Mouse (Mus musculus): ENCODE measurements around the gene Shoc2.
"Not testable (repeated sequence)": the region's sequence is repeated elsewhere in the genome, so short reads cannot be mapped to it uniquely, and the experiment has no call there.

Shoc2 gene

DNA sequence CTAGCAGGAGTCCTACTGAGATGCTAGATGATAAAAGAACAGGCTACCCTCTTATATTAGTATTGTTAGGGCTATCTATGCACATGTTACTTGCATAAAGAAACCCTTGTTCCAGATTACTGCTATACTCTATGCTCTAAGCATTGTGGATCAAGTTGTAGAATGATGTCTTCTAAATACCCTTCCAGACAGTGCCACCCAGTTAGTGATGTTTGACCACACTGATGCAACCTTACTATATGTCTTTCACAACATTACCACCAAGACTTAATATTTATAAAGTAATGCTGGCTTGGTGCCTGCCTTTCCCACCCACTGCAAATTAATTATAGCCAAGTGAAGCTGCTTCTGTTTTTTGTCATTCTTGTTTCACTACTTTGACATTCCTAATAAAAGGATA lies 11.1 kb upstream of the Shoc2 start:
- no peak for DNase-seq (ENCODE audit: low spot score in 2 of 2)

DNA sequence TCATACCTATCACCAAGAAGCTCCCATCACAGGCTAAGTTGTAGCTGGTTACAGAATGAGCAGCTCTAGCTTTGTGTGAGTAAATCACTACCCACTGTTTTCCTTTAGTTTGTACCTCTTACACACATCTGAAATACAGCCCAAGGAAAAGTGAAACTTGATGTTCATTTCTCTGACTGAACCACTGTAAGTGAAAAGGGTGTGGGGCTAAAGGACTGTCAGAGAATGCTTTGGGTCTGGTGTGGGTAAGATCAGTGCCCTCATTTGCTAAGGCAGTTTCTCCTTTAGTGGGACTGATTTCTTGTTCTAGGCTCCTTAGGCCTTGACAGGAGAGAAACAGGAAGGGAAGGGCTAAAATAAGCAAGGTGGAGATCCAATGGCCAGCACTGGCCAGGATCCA lies 10.1 kb upstream of the Shoc2 start:
- DNase-seq (ENCODE audit: low spot score in 2 of 2) = no peak

DNA sequence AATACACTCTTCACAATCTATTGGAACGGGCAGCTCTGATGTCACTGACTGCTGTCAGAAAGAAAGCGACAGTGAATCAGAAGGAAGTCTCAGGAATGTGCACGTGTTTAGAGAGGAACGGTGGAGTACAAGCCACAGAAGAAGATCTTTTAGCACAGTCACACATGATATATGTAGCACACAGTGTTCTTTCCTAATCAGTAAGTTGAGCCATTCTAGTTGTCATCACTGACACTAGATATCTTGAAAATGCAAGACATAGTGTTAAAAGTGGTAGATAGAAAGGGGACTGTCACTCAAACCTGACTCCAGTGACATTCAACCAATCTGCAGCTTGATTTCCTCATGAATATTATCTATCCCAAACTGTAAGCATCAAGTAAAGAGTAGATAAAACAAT lies 4.6 kb upstream of the Shoc2 start:
- no peak for DNase-seq (ENCODE audit: low spot score in 2 of 2)

DNA sequence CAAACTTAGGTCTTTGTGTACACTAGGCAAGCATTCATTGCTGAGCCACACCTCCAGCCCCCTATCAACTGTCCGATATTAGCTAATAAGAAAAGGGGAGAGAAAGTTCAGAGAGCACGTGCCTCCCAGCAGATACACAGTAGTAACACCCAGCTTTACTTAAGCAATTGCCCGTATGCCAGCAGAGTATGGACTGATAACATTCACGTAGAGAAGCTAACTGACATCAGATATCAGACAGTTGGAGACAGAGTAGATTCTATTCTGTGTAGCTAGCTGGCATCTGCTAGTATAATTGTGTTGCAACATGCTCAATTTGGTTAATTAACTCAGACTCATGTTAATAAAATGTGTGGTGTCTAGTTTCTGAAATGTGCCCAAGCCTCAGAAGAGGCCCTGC lies 3.0 kb upstream of the Shoc2 start:
- no peak for DNase-seq (ENCODE audit: low spot score in 2 of 2)

DNA sequence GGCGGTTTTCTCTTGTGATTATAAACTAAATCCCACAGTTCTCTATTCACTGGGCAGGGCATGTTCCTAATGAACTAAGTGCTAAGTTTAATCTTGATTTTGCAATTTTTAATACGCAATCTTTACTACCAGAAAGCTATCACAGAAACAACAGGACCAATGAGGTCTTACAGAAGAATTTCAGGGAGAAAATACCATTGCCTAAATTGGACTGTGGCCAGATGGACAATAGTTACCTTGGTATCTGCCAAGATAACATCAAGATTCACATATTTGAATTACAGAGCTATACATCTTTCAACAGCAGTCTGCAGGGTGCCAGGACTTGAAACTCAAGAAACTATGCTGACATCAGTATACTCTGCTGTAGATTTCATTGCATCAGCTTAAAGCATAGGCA lies 1.8 kb upstream of the Shoc2 start:
- DNase-seq (ENCODE audit: low spot score in 2 of 2) = no peak

DNA sequence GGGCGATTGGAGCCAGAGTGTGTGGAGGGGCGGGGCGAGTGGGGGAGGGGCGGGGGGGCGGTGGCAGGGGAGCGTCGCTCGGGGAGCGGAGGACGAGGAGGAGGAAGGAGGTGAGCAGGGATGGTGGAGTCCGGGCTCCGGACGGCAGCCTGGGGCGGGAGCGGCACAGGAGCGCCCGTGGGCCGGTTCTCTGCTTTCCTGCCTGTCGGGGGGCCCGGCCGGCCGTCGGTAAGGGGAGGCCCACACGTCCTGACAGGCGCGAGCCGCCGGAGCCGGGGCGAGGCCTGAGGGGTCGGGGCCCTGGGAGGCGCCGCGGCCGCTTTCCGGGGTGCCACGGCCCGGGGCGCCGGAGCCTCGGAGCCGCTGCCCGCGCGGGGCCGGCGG lies 672 bp downstream of the Shoc2 start:
- no peak for DNase-seq (ENCODE audit: low spot score in 2 of 2)

DNA sequence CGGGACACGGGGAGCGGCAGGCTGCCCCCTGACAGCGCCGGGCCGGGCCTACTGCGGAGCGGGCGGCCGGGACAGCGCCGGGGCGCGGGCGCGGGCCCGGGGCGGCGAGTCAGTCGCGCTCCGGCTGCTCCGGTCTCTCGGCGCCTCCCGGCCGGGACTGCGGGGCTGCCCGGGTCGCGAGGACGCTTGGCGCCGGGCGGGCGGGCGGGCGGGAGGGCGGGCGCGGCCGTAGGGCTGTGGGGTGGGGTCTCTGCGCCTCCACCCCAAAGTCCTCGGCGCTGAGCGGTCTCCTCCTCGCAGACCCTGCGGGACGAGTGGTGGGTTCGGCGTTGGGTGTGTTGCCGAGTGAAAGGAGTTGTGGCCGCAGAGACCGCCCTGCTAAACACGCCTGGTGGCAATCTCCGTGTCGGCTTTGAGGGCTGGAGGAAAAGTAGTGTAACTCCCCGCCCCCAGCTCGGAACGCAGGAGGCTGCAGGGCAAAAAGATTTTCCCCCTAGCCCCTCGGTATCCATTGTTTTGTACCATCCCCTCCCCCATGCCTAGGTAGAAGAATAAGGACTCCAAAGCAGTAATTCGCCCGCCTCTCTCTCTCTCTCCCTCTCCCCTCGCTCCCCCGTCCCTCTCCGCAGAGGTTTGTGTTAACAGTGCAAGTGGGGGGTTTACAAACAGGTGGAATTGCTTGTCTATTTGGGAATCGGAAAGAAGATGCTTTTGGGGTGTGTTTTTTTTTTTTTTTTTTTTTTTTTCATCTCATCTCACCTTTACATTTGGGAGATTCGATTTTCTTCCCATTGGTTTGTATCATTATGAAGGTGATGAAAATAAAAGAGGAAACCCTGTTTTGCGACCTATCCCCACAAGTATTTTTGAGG lies 1.3 kb downstream of the Shoc2 start:
- peak; percentile 30 to 35 for DNase-seq (ENCODE audit: low spot score in 2 of 2)

DNA sequence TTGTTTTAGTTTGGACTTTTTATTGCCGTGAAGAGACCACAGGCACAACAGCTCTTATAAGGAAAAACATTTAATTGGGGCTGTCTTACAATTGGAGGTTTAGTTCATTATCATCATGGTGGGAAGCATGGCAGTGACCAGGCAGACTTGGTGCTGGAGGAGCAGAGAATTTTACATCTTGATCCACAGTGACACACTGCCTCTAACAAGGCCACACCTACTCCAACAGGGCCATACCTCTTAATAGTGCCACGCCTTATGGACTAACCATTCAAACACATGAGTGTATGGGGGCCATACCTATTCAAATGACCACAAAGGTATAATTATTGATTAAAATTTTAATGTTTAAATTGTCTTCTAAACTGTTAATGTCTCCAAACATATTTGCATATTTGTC lies 13.4 kb downstream of the Shoc2 start:
- no peak for DNase-seq (ENCODE audit: low spot score in 2 of 2)

DNA sequence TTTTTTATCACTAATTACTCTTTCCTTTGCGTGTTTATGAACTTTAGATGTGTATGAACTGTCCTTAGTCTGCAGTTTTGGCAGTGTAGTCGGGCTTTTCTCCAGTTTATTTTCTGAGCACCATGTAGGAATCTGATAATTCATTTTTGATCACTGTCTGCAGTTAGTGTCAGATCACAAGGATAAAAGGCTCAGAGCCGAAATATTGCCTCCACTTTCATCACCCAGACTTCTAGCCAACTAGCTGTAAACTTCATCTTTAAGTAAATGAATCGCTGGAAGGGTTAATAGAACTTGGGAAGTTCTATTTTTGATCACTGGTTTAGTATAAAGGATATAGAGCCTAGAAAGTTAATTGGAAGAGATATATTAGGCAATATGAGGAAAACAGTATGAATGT lies 18.4 kb downstream of the Shoc2 start:
- DNase-seq (ENCODE audit: low spot score in 2 of 2) = no peak

DNA sequence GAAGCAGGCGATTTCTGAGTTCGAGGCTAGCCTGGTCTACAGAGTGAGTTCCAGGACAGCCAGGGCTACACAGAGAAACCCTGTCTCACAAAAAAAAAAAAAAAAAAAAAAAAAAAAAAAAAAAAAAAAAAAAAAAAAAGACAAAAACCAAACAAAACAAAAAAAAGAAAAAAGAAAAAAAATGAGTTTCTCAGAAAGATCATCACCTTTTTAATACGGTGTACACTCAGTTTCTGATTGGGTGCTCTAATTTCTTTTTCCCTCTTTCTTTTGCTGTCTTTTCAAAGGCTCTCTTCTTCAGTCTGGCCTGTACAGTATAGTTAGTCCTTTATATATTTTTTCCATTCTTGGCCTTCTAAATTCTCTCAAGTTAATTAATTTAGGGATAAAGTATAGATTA lies 20.2 kb downstream of the Shoc2 start:
- DNase-seq (ENCODE audit: low spot score in 2 of 2) = not testable (repeated sequence)

DNA sequence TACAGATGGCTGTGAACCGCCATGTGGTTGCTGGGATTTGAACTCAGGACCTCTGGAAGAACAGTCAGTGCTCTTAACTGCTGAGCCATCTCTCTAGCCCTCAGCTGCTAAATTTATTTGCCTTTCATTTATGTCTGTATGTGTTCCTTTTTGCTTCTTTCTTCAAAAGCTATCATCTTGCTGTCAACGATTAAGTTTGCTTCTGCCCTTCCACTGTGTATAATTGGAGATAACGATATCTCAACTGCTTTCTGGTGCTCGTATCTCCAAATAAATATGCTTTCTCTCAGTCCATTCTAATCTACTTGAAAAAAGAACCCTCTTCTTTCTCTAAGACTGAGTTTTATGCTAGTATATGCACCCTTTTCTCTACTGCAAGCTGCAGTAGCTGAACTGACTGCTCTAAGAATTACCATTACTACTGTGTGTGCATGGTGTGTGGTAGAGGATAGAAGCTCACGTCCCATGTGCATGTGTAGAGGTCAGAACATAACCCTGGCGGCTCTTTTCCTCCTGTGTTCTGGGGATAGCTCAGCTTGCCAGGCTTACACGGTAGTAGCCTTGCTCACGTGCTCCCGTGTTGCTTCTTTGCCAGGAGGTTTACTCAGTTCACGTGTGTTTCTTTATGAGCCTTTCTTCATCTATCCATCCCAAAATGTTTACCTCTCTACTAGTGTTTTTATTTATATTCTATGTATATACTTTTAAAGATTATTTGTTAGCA lies 21.0 kb downstream of the Shoc2 start:
- DNase-seq (ENCODE audit: low spot score in 2 of 2) = no peak

DNA sequence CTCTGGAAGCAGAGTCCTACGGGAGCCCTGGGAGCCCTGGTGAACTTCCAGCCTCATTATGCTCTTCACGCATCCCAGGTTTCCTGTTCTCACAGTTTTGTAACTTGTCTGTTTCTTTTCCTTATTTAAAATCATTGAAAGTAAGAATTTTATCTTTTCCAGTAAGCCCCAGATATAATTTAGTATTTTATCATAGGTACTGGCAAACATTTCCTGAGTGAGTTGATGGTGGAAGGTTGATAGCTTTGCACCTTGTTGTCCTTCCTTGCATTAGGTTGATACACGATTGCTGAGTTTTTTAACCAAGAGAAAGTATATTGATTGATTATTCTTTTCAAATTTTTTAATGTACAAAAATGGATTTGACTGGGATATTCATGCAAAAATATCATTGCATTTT lies 25.1 kb downstream of the Shoc2 start:
- no peak for DNase-seq (ENCODE audit: low spot score in 2 of 2)

DNA sequence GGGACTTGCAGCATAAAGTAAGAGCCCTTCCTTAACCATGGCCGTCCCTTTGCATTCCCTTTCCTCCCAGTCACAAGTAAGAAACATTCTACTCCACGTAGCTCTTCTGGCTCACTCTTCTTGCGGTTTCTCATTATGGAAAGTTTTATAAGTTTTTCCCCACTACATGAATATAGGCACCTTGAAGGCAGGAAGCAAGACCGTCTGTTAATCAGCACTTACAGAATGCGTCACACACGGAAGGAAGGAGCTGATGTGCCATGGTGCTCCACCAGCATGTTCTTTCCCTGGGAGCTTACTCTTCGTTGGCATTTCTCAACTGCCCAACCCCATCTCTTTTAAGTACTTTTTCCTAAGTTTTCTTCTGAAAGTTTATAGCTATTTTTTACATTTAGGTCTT lies 27.8 kb downstream of the Shoc2 start:
- no peak for DNase-seq (ENCODE audit: low spot score in 2 of 2)

DNA sequence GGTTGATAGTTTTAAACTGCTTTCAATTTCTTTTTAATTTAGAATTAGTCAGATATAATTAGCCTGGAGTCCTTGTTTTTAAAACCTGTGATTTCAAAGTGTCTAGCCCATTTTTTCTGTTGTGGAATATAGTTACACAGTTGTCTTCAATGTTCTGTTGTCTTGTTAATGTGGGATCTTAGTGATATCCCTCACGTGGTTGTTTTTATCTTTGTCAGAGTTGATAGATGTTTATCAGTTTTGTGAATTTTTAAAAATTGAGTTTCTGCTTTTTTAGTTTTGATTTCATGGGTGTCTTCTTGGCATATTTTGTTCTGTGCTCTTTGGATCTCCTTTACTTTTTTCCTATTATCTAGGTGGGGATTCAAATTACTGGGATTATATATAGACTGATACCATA lies 29.6 kb downstream of the Shoc2 start:
- DNase-seq (ENCODE audit: low spot score in 2 of 2) = no peak

DNA sequence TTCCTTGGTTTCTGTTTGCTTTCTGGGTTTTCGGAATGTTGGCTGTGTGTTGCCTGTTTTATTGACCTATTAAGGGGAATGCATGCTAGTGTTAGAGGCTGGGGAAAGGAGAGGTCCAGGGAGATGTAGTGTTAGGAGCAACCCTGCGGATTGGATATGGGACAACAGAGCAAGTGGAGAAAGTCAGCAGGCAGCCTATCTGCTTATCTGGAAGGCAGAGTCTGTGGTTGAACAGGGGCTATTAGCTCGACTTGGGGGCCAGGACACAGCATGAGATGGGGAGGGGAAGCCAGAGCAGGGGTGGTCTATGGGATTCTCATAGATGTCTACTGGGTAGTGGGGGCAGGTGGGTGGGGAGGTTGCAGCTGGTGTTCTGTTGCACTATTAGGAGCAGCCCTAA lies 37.9 kb downstream of the Shoc2 start:
- no peak for DNase-seq (ENCODE audit: low spot score in 2 of 2)

DNA sequence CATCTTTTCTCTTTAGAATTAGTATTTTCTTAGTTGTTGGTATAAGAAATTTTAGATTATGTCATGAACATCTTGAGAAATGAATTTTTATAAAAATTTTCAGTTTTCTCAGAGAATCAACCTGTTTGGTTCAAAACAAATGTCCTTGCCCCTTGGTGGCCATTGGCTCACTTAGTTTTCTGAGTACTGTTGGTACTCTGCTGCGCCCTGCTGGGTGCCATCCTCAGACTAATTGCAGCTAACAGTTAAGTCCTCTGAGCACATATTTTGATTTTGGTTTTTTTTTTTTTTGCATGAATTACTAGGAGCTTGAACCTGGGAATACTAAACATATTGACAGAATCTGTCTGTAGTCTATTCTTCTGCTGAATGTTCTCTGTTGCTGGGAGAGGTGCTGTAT lies 39.2 kb downstream of the Shoc2 start:
- no peak for DNase-seq (ENCODE audit: low spot score in 2 of 2)

DNA sequence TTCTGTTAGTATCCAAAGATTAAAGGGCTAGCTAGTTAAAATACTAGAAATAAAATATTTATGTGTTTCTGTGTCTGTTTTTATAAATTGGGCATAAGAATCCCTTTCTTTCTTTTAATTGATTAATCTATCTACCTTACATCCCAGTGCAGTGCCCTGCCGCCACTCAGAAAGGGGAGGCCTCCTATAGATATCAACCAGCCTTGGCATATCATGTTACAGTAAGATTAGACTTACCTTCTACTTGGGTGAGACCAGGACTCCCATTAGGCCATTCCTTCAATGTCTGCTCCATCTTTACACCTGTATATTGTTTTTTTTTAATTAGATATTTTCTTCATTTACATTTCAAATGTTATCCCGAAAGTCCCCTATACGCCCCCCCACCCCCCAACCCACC lies 40.5 kb downstream of the Shoc2 start:
- DNase-seq (ENCODE audit: low spot score in 2 of 2) = no peak

DNA sequence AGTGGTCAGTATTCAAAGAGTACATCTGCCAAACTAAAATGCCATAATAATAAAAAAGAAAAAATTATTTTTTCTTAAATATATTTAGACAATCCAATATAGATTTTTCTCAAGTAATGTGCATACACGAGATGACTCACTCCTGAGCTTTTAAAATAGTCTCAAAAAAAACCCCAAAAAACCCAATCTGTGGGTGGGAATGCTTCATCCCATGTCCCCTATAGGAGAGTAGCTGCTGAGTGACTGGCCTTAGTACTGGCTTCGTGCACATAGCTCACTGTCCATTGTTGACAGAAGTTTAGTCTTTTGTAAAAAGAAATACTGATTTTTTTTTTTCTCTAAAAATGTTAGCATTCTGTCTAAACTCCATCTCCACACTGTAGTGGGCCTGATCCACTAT lies 46.4 kb downstream of the Shoc2 start:
- DNase-seq (ENCODE audit: low spot score in 2 of 2) = no peak

DNA sequence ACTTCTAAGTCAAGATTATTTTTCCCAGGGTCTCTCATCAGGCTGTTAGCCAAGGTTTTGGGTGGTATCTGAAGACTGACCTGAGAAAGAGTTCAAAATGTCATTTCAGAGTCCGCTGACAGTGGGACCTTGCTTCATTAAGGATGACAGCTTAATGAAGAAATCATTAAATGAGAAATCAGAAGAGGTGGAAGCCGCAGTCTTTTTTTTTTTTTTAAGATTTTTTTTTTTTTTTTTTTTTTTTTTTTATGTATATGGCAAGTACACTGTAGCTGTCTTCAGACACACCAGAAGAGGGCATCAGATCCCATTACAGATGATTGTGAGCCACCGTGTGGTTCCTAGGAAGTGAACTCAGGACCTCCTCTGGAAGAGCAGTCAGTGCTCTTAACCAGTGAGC lies 49.8 kb downstream of the Shoc2 start:
- no peak for DNase-seq (ENCODE audit: low spot score in 2 of 2)

DNA sequence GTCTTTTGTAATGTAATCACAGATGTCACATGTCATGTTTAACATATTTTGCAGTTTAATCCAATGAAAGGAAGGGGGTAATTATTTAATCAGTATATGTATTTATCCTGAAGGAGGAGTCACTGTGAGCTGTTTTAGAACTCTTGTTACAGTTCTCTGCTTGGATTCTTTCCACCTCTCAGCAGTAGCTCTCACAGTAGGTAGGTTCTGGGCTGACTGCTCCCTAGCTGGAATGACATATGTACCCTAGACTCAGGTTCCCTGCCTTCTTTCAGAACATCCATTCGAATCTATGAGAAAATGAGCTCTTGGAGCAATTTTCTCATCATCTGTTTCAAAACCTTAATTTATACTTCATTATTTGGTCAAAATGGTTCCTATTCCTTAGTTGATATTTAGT lies 50.2 kb downstream of the Shoc2 start:
- no peak for DNase-seq (ENCODE audit: low spot score in 2 of 2)

DNA sequence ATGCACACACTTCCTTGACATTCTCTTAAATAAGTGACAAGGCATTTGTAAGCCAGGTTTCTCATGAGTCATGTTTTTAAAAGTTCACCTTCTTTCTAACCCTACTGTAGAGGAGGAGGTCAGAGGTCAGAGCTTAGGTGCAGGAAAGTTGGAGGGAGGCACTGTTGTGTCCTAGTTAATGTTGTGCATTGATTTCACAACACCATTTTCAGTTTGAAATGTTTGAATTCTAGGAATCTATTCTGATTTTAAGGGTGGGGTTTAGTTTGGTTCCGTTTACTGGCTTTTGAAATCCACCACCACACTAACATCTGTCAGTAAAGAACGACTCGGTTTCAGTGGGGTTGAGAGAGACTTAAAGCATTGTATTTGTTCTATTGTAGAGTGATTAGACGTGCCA lies 66.9 kb downstream of the Shoc2 start:
- no peak for DNase-seq (ENCODE audit: low spot score in 2 of 2)

DNA sequence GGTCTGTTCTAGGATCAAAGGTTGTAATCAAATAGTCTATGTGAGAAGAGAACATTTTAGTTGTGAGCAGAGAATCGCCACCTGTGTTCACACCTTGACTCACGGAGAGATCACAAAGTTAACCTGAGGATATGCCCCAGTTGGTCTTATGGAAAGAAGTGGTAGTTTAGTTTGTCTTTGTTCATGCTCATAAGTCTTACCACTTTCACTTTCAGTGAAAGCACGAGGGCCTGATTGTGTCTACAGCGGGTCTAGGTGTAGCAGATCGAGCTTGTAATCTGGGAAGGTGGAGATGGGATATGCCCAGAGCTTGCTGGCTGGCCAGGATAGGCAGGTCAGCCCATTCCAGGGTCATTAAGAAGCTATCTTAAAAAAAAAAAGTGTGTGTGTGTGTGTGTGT lies 70.9 kb downstream of the Shoc2 start:
- DNase-seq (ENCODE audit: low spot score in 2 of 2) = no peak

DNA sequence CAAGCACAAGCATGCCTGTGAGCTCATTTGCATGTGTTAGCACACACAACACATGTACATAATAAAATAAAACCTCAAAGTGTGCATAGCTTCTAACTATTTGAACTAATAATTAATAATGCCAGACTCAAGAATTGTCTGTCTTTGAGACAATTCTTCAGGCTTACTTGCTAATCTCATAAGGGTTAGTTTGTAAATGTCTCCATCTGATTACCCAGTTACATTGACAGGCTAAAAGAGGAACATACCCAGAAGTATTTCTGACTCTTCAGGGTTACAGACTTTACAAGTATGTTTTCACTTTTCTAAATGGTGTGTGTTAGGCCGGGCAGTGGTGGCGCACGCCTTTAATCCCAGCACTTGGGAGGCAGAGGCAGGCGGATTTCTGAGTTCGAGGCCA lies 71.4 kb downstream of the Shoc2 start:
- no peak for DNase-seq (ENCODE audit: low spot score in 2 of 2)

DNA sequence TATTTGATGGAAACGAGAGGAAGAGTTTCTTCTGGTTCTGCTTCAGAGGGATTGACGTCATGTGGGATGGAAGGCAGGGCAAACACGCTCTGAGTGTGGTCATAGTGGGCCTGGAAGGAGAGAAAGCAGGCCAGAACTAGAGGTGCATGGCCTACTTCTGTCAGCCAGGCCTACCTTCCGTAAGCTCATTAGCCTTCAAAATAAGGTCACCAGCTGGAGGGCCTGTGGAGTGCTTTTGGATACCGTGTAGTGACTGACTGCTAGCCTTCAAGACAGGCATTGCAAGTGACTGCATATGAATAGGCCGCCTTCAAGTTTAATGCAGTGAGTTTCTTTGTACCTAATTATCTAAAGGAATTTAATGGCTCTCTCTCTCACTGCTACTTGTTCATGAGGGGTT lies 91.0 kb downstream of the Shoc2 start:
- no peak for DNase-seq (ENCODE audit: low spot score in 2 of 2)
